Mouse (Mus musculus) retina, adult 2 months (tissue): ENCODE results near the gene Tmem170.

ENCODE experiments used
- DNase-seq: peaks from one replicate; pipeline ENCODE4 v3.0.0-alpha.2; 2012; ENCODE audit warnings: low read depth, low spot score

Tmem170 gene

GRCm38 (mm10) chr8:111876355-111876948, at the start of gene Tmem170:
Gene Tmem170 (minus strand): TSS chr8:111876750.
- DNase-seq: peak; percentile 98

- DNase-seq: no peak
These were observed 48.4 kb upstream of the Tmem170 start for GRCm38 (mm10) chr8:111924976-111925375.

- no peak for DNase-seq
These were observed 46.8 kb upstream of the Tmem170 start for GRCm38 (mm10) chr8:111923383-111923804.

GRCm38 (mm10) chr8:111920971-111921370, 44.4 kb upstream of the Tmem170 start:
- DNase-seq: no peak

- DNase-seq: no peak
These were observed 43.1 kb upstream of the Tmem170 start for GRCm38 (mm10) chr8:111919663-111920062.

- no peak for DNase-seq
These were observed 36.4 kb upstream of the Tmem170 start for GRCm38 (mm10) chr8:111912860-111913432.

GRCm38 (mm10) chr8:111911572-111911971, 35.0 kb upstream of the Tmem170 start:
- DNase-seq: no peak

GRCm38 (mm10) chr8:111909621-111910450, 33.3 kb upstream of the Tmem170 start, which contains the start of gene Chst5:
Gene Chst5 (minus strand): TSS chr8:111910447.
- DNase-seq: no peak

- DNase-seq: no peak
These were observed 29.1 kb upstream of the Tmem170 start for GRCm38 (mm10) chr8:111905500-111906121.

GRCm38 (mm10) chr8:111902080-111902479, 25.5 kb upstream of the Tmem170 start:
- no peak for DNase-seq

GRCm38 (mm10) chr8:111898586-111898985, 22.0 kb upstream of the Tmem170 start:
- no peak for DNase-seq

- no peak for DNase-seq
These were observed 18.4 kb upstream of the Tmem170 start for GRCm38 (mm10) chr8:111894955-111895354.

- DNase-seq: no peak
These were observed 16.1 kb upstream of the Tmem170 start for GRCm38 (mm10) chr8:111892615-111893014.

GRCm38 (mm10) chr8:111891983-111892382, 15.4 kb upstream of the Tmem170 start:
- no peak for DNase-seq

GRCm38 (mm10) chr8:111890911-111891303, 14.4 kb upstream of the Tmem170 start:
- no peak for DNase-seq

GRCm38 (mm10) chr8:111889931-111890910, 13.7 kb upstream of the Tmem170 start:
- DNase-seq: no peak

- DNase-seq: no peak
These were observed 11.6 kb upstream of the Tmem170 start for GRCm38 (mm10) chr8:111888091-111888650.

- no peak for DNase-seq
These were observed 10.9 kb upstream of the Tmem170 start for GRCm38 (mm10) chr8:111887479-111887878.

GRCm38 (mm10) chr8:111883615-111884014, 7.1 kb upstream of the Tmem170 start:
- no peak for DNase-seq

- peak; percentile 38 for DNase-seq
These were observed 5.0 kb upstream of the Tmem170 start for GRCm38 (mm10) chr8:111881591-111881990.

GRCm38 (mm10) chr8:111877711-111878110, 1.2 kb upstream of the Tmem170 start:
- no peak for DNase-seq
